Mouse (Mus musculus) intestine, embryonic 16.5 days (tissue): ENCODE results near the gene Olfr585. TPM values are rescaled to one million over a fixed set of nuclear protein-coding genes. Genes with fewer than 3 reads are reported as not detected.

Experiments used
- ATAC-seq: fragments of 200-750 bp; cut with Nextera tagmentation; 2 replicates; pipeline ENCODE4 v1.8.0; 2017; ENCODE audit warnings: moderate TSS enrichment, moderate library complexity
- H3K27ac ChIP-seq: fragments of 300-500 bp; sonication (generic); 2 replicates; pipeline ENCODE4 v1.5.1; 2014; ENCODE audit warnings: mild to moderate bottlenecking, low read length
- H3K27me3 ChIP-seq: fragments of 300-500 bp; sonication (generic); replicated peaks from 2 replicates; pipeline ENCODE4 v1.6.1; 2014; ENCODE audit warnings: low read length, control low read depth, mixed read lengths; ENCODE audit not compliant: control insufficient read depth, insufficient read depth
- H3K36me3 ChIP-seq: fragments of 300-500 bp; sonication (generic); 2 replicates; pipeline ENCODE4 v1.6.1; 2014; ENCODE audit warnings: low read length, control low read depth; ENCODE audit not compliant: control insufficient read depth, insufficient read depth
- H3K4me1 ChIP-seq: fragments of 300-500 bp; sonication (generic); 2 replicates; pipeline ENCODE4 v1.6.1; 2014; ENCODE audit warnings: low read length, control low read depth, mixed read lengths; ENCODE audit not compliant: control insufficient read depth, insufficient read depth
- H3K4me2 ChIP-seq: fragments of 300-500 bp; sonication (generic); 2 replicates; pipeline ENCODE4 v1.6.1; 2014; ENCODE audit warnings: low read depth, low read length, control low read depth
- H3K4me3 ChIP-seq: fragments of 300-500 bp; sonication (generic); 2 replicates; pipeline ENCODE4 v1.5.1; 2014; ENCODE audit warnings: mild to moderate bottlenecking, low read length
- H3K9ac ChIP-seq: fragments of 300-500 bp; sonication (generic); 2 replicates; pipeline ENCODE4 v1.6.1; 2014; ENCODE audit warnings: low read depth, low read length
- H3K9me3 ChIP-seq: fragments of 300-500 bp; sonication (generic); 2 replicates; pipeline ENCODE4 v1.6.1; 2016; ENCODE audit warnings: low read length, control low read depth; ENCODE audit not compliant: control insufficient read depth
- WGBS: fragments of 180-500 bp; shearing (Covaris S2); extraction: QIAGEN DNeasy Blood & Tissue Kit; methylation state at CpG from one replicate; pipeline ENCODE4 v1.1.7; 2014; 5-methylcytosine and 5-hydroxymethylcytosine counted together
- polyA plus RNA-seq: library from polyadenylated mRNA; unstranded; fragments of >200 nt; fragmentation: Nextera tagmentation; extraction: Ambion mirVana; gene quantifications from 2 replicates; pipeline ENCODE4 v1.2.1, GENCODE M21; 2015

The Olfr585 gene
- not detected in 2 replicates for polyA plus RNA-seq

GRCm38 (mm10) chr7:103097420-103097819 is at the start of gene Olfr585:
Olfr585 (plus strand) TSS chr7:103097720.
- no peaks in the 10 kb centered on the region for H3K9me3 ChIP-seq
- H3K4me2 ChIP-seq: no peak within 1 kb of the TSS
- no peaks in the 10 kb centered on the region for H3K36me3 ChIP-seq
- no peak within 1 kb of the TSS for H3K4me3 ChIP-seq
- H3K4me1 ChIP-seq: no peaks in the 10 kb centered on the region
- no peak within 1 kb of the TSS for H3K27ac ChIP-seq
- no peaks in the 10 kb centered on the region for H3K27me3 ChIP-seq
- WGBS: 83% methylated on average over 1 of the region's 1 CpGs
- no peak for ATAC-seq
- H3K9ac ChIP-seq: no peak within 1 kb of the TSS

GRCm38 (mm10) chr7:103051000-103051399 is 46.5 kb upstream of the Olfr585 start, which contains the start of gene Olfr583:
Olfr583 (plus strand) TSS chr7:103051300.
- Histone ChIP-seq H3K27ac (no peak within 1 kb of the TSS), H3K36me3 (no peaks in the 10 kb centered on the region), H3K4me3 (no peak within 1 kb of the TSS), H3K4me2 (no peak within 1 kb of the TSS), H3K9ac (no peak within 1 kb of the TSS), H3K27me3 (no peaks in the 10 kb centered on the region), H3K9me3 (no peaks in the 10 kb centered on the region), H3K4me1 (no peaks in the 10 kb centered on the region)
- no peak for ATAC-seq
- WGBS: 84% methylated on average over 1 of the region's 1 CpGs

- H3K4me3 ChIP-seq: no peak within 1 kb of the TSS
- H3K27me3 ChIP-seq: no peaks in the 10 kb centered on the region
- H3K9me3 ChIP-seq: no peaks in the 10 kb centered on the region
- no peaks in the 10 kb centered on the region for H3K4me1 ChIP-seq
- no peak within 1 kb of the TSS for H3K9ac ChIP-seq
- ATAC-seq: no peak
- H3K36me3 ChIP-seq: no peaks in the 10 kb centered on the region
- no peak within 1 kb of the TSS for H3K4me2 ChIP-seq
- H3K27ac ChIP-seq: no peak within 1 kb of the TSS
- WGBS: 76% methylated on average over 1 of the region's 1 CpGs
These were observed 15.9 kb upstream of the Olfr585 start, which contains the start of gene Olfr584 for GRCm38 (mm10) chr7:103081585-103081984. Olfr584 (plus strand) TSS chr7:103081885.

- H3K4me2 ChIP-seq: no peak overlapping the region
- no peaks in the 10 kb centered on the region for H3K36me3 ChIP-seq
These were observed 21.9 kb downstream of the Olfr585 start for GRCm38 (mm10) chr7:103119406-103119805.

GRCm38 (mm10) chr7:103125538-103125937 is 28.0 kb downstream of the Olfr585 start, which contains the start of gene Olfr586:
Olfr586 (minus strand) TSS chr7:103125638.
- no peaks in the 10 kb centered on the region for H3K27me3 ChIP-seq
- H3K4me3 ChIP-seq: no peak within 1 kb of the TSS
- no peak for ATAC-seq
- H3K27ac ChIP-seq: no peak within 1 kb of the TSS
- no peaks in the 10 kb centered on the region for H3K4me1 ChIP-seq
- H3K9ac ChIP-seq: no peak within 1 kb of the TSS
- no peaks in the 10 kb centered on the region for H3K36me3 ChIP-seq
- no peak within 1 kb of the TSS for H3K4me2 ChIP-seq
- H3K9me3 ChIP-seq: no peaks in the 10 kb centered on the region
- 89% methylated on average over 3 of the region's 3 CpGs for WGBS

More at GRCm38 (mm10) chr7:103119406-103119805, 21.9 kb downstream of the Olfr585 start:
- H3K27me3 ChIP-seq: no peaks in the 10 kb centered on the region
- ATAC-seq: no peak
- H3K27ac ChIP-seq: no peak overlapping the region
- 53% methylated on average over 3 of the region's 3 CpGs for WGBS
- H3K4me3 ChIP-seq: no peak overlapping the region
- no peak overlapping the region for H3K9ac ChIP-seq
- H3K4me1 ChIP-seq: no peaks in the 10 kb centered on the region
- H3K9me3 ChIP-seq: no peaks in the 10 kb centered on the region

GRCm38 (mm10) chr7:103140579-103140978 is 43.1 kb downstream of the Olfr585 start, which contains the start of gene Olfr588-ps1:
Olfr588-ps1 (plus strand) TSS chr7:103140879.
- Histone ChIP-seq H3K4me3 (no peak within 1 kb of the TSS), H3K27ac (no peak within 1 kb of the TSS), H3K4me1 (no peaks in the 10 kb centered on the region), H3K4me2 (no peak within 1 kb of the TSS), H3K36me3 (no peaks in the 10 kb centered on the region), H3K9ac (no peak within 1 kb of the TSS), H3K27me3 (no peaks in the 10 kb centered on the region), H3K9me3 (no peaks in the 10 kb centered on the region)
- no peak for ATAC-seq
- 84% methylated on average over 1 of the region's 1 CpGs for WGBS

Other genes with a start within 250 kb of the Olfr585 start
- not detected in 2 replicates for gene Olfr566, start 239.0 kb upstream of the Olfr585 start, polyA plus RNA-seq
- not detected in 2 replicates for gene Olfr568, start 220.6 kb upstream of the Olfr585 start, polyA plus RNA-seq
- gene Olfr569, start 206.8 kb upstream of the Olfr585 start, polyA plus RNA-seq: not detected in 2 replicates
- gene Olfr570, start 203.1 kb upstream of the Olfr585 start, polyA plus RNA-seq: not detected in 2 replicates
- gene Olfr571, start 180.2 kb upstream of the Olfr585 start, polyA plus RNA-seq: not detected in 2 replicates
- not detected in 2 replicates for gene Olfr572, start 173.3 kb upstream of the Olfr585 start, polyA plus RNA-seq
- gene Olfr573-ps1, start 155.1 kb upstream of the Olfr585 start, polyA plus RNA-seq: not detected in 2 replicates
- not detected in 2 replicates for gene Olfr574, start 149.3 kb upstream of the Olfr585 start, polyA plus RNA-seq
- not detected in 2 replicates for gene Olfr575, start 138.9 kb upstream of the Olfr585 start, polyA plus RNA-seq
- not detected in 2 replicates for gene Olfr576, start 135.1 kb upstream of the Olfr585 start, polyA plus RNA-seq
- gene Olfr577, start 121.8 kb upstream of the Olfr585 start, polyA plus RNA-seq: not detected in 2 replicates
- not detected in 2 replicates for gene Olfr578, start 108.4 kb upstream of the Olfr585 start, polyA plus RNA-seq
- not detected in 2 replicates for gene Olfr582, start 59.7 kb upstream of the Olfr585 start, polyA plus RNA-seq
- not detected in 2 replicates for gene Olfr583, start 46.4 kb upstream of the Olfr585 start, polyA plus RNA-seq
- not detected in 2 replicates for gene Olfr584, start 15.8 kb upstream of the Olfr585 start, polyA plus RNA-seq
- not detected in 2 replicates for gene Olfr586, start 27.9 kb downstream of the Olfr585 start, polyA plus RNA-seq
- not detected in 2 replicates for gene Olfr588-ps1, start 43.2 kb downstream of the Olfr585 start, polyA plus RNA-seq
- not detected in 2 replicates for gene Olfr589, start 58.6 kb downstream of the Olfr585 start, polyA plus RNA-seq
- gene Olfr591, start 80.6 kb downstream of the Olfr585 start, polyA plus RNA-seq: not detected in 2 replicates
- not detected in 2 replicates for gene Olfr592, start 87.1 kb downstream of the Olfr585 start, polyA plus RNA-seq
- gene Olfr593, start 114.1 kb downstream of the Olfr585 start, polyA plus RNA-seq: not detected in 2 replicates
- gene Olfr594, start 119.3 kb downstream of the Olfr585 start, polyA plus RNA-seq: not detected in 2 replicates
- gene Usp17ld, start 154.8 kb downstream of the Olfr585 start, polyA plus RNA-seq: not detected in 2 replicates
- gene Olfr596, start 207.9 kb downstream of the Olfr585 start, polyA plus RNA-seq: not detected in 2 replicates
- gene Olfr597, start 218.6 kb downstream of the Olfr585 start, polyA plus RNA-seq: not detected in 2 replicates
- not detected in 2 replicates for gene Olfr598, start 225.8 kb downstream of the Olfr585 start, polyA plus RNA-seq
- gene Olfr599, start 238.2 kb downstream of the Olfr585 start, polyA plus RNA-seq: not detected in 2 replicates